Mouse (Mus musculus) G1E (cell line): Measurements from ENCODE around the gene Aamdc.
A peak's percentile ranks its signal among the peaks of the same experiment; 100 is the strongest.

Experiments used
- CTCF ChIP-seq: IDR thresholded peaks from 2 replicates; pipeline ENCODE4 v1.5.1; 2012; ENCODE audit warnings: low read depth, low read length, inconsistent platforms, mixed read lengths
- POLR2AphosphoS5 ChIP-seq: IDR thresholded peaks from 2 replicates; pipeline ENCODE4 v1.6.1; 2012; ENCODE audit warnings: low read depth, low read length, inconsistent platforms; ENCODE audit not compliant: insufficient replicate concordance

DNA sequence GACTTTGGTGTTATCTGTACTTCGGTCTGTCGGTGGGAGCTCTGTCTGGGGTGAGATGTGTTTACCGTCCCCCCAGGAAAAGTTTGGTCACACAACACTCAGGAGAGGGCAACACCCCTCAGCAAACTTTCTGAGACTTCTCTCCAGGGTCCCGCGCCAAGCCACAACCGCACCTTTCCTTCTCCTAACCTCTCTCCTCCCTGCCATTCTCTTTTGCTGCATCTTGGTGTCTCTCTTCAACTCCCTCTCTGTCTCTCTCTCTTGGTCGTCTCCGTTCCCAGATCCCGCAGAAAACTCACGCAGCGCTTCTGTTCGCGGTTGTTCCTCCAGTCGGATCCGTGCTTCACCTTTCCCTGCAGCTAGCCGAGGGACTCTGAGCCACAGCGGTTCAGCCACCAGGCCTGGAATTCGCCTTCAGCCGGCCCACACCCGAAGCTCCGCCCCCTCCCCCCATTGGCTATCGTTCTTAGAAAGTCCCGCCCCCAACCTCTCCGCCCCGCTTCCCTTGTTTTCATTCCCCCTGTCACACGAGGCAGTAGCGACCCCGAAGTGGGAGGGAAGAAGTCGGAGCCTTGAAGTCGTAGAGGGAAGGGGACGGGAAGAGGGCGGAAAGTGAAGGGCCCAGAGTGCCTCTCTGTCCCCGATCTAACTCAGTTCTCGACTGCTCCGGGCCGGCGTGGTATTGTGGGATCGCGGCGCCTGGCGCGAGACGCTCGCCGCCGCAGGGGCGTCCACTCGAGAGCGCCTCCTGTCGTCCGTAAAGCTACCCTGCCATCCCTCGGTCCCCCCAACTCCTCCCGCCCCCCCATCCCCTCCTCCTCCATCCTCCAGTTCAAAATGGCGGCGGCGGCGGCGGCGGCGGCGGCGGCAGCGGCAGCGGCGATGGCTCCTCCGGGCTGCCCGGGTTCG, at the start of gene Aamdc, which contains the start of gene Rsf1:
- TF ChIP-seq CTCF (peak; percentile 30; the same call in 1 of the 2 replicates), POLR2AphosphoS5 (no peak)
